In the genomic region with DNA sequence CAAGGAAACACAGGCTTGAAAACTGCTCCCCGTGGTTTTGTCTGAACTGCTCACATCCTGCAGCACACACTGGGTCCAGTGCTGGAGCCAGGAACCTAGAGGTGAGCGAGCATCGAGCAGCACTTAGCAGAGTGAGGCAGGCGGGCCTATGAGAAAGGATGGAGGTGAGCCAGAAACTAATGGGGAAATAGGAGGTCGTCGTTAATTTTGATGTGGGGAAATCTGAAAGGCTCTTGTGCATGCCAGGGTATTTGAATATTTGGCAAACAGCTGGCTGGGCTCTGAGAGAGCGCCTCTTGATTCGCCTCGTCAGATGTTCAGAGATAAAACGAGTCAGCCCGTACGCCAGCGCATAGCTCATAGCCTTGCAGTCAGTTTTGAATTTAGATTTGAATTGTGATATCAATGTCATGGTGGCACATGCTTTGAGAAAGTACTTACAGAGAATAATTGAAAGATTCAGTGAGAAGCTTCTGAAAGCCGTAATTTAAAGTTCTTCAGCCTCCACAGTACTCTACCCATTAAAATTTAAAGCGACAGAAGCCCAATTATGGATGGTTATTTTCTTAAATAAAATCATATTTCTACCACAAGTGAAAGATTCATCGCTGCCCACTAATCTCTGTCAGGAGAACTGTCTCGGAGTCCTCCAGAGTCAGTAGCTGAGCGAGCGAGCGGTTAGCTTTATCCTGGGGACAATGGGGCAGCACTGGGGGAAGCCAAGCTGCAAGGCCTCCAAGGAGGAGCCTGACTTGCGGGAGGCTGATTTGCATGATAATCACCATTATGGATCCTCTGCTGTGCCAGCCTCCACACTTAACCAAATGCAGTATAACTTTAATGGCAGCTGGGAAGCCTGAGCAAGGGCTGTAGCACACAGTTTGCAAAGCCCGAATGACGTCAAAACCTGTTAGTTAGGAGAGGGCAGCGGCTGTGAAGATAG, we compare ENCODE assay signal across 8 mouse cellular contexts.
A peak's percentile ranks its signal among the peaks of the same experiment; 100 is the strongest.
DNase-seq lines count a peak whose midpoint lies in the region; ATAC-seq and TF ChIP-seq lines count a peak whose summit lies in the region.

No protein-coding gene starts in this region.

- peak overlapping the region; percentile 24; the same call in 1 of the 2 replicates for H3K9ac ChIP-seq in hindbrain, embryonic 12.5 days
- peak overlapping the region; percentile 56 for H3K9ac ChIP-seq in midbrain, embryonic 11.5 days (ENCODE audit: low read length)

- peak overlapping the region; percentile 30 for H3K4me3 ChIP-seq in testis, adult 2 months (ENCODE audit: control insufficient read depth, low read depth, low read length)
- peak overlapping the region; percentile 44 for H3K4me3 ChIP-seq in embryonic facial prominence, embryonic 10.5 days
- H3K4me3 ChIP-seq in hindbrain, embryonic 12.5 days, result peak overlapping the region; percentile 15
- H3K4me3 ChIP-seq in midbrain, embryonic 11.5 days (ENCODE audit: low read depth, low read length), result peak overlapping the region; percentile 27

- intact Hi-C loops in left cerebral cortex, postnatal 25 days (cut with DNase I), result loop anchor here (5.0 to 10.0 kb wide), 2 partner anchors 225 to 617 kb away; no protein-coding TSS in a partner anchor

- peak; percentile 95 for ATAC-seq in hindbrain, embryonic 12.5 days (ENCODE audit: low FRiP score)
- peak; percentile 98 for ATAC-seq in midbrain, embryonic 11.5 days (ENCODE audit: low FRiP score)

- H3K36me3 ChIP-seq in testis, adult 2 months (ENCODE audit: control insufficient read depth, insufficient read depth, low read length), result no peaks in the 10 kb centered on the region
- no peaks in the 10 kb centered on the region for H3K36me3 ChIP-seq in embryonic facial prominence, embryonic 10.5 days (replicated peaks)
- H3K36me3 ChIP-seq in hindbrain, embryonic 12.5 days, result no peaks in the 10 kb centered on the region
- no peaks in the 10 kb centered on the region for H3K36me3 ChIP-seq in midbrain, embryonic 11.5 days (ENCODE audit: control insufficient read depth, insufficient read depth, low read length)

- TF ChIP-seq CTCF in testis, adult 2 months (IDR thresholded peaks at IDR 0.05; ENCODE audit: control insufficient read depth, insufficient read depth, insufficient replicate concordance, low read depth, low read length), result no peak

- DNase-seq in testis, postnatal 14 days (ENCODE audit: low spot score), result no peak
- peak; percentile 58 for DNase-seq in embryonic facial prominence, embryonic 10.5 days (ENCODE audit: low spot score)
- DNase-seq in left cerebral cortex, postnatal 25 days (ENCODE audit: low spot score in 2 of 2), result peak; percentile 42 to 61
- DNase-seq in midbrain, embryonic 11.5 days (ENCODE audit: low spot score, missing footprints), result peak; percentile 96
- no peak for DNase-seq in natural killer cell, adult 2 months (ENCODE audit: low spot score in 2 of 2)
- no peak for DNase-seq in ovary, postnatal 14 days (ENCODE audit: low spot score)

- WGBS in embryonic facial prominence, embryonic 10.5 days, result 12% methylated on average over 24 of the region's 24 CpGs
- WGBS in hindbrain, embryonic 12.5 days, result 6% methylated on average over 24 of the region's 24 CpGs
- WGBS in midbrain, embryonic 11.5 days, result 5% methylated on average over 24 of the region's 24 CpGs

- peaks cover 2% of the 10 kb centered on the region for H3K4me1 ChIP-seq in testis, adult 2 months (ENCODE audit: control insufficient read depth, insufficient read depth, low read length)
- peaks cover 22% of the 10 kb centered on the region for H3K4me1 ChIP-seq in embryonic facial prominence, embryonic 10.5 days
- H3K4me1 ChIP-seq in hindbrain, embryonic 12.5 days, result peaks cover 20% of the 10 kb centered on the region
- peaks cover 23% of the 10 kb centered on the region for H3K4me1 ChIP-seq in midbrain, embryonic 11.5 days (ENCODE audit: control insufficient read depth, insufficient read depth, low read length)

- no peaks in the 10 kb centered on the region for H3K27me3 ChIP-seq in testis, adult 2 months (ENCODE audit: control insufficient read depth, insufficient read depth, low read length)
- no peaks in the 10 kb centered on the region for H3K27me3 ChIP-seq in embryonic facial prominence, embryonic 10.5 days (replicated peaks; ENCODE audit: low read depth, poor library complexity, severe bottlenecking)
- no peaks in the 10 kb centered on the region for H3K27me3 ChIP-seq in hindbrain, embryonic 12.5 days
- no peaks in the 10 kb centered on the region; the same call in 1 of the 2 replicates for H3K27me3 ChIP-seq in midbrain, embryonic 11.5 days (ENCODE audit: control insufficient read depth, insufficient read depth, low read length)

- peak overlapping the region; percentile 50 for H3K4me2 ChIP-seq in hindbrain, embryonic 12.5 days (replicated peaks)
- H3K4me2 ChIP-seq in midbrain, embryonic 11.5 days, result peak overlapping the region; percentile 51

- no peaks in the 10 kb centered on the region for H3K9me3 ChIP-seq in embryonic facial prominence, embryonic 10.5 days
- H3K9me3 ChIP-seq in hindbrain, embryonic 12.5 days (replicated peaks), result no peaks in the 10 kb centered on the region
- H3K9me3 ChIP-seq in midbrain, embryonic 11.5 days (ENCODE audit: control insufficient read depth, low read length), result no peaks in the 10 kb centered on the region

- H3K27ac ChIP-seq in testis, adult 2 months (ENCODE audit: control insufficient read depth, insufficient read depth, low read depth, low read length), result no peak overlapping the region
- H3K27ac ChIP-seq in embryonic facial prominence, embryonic 10.5 days (replicated peaks), result peak overlapping the region; percentile 76
- H3K27ac ChIP-seq in hindbrain, embryonic 12.5 days, result peak overlapping the region; percentile 68
- peak overlapping the region; percentile 32 for H3K27ac ChIP-seq in midbrain, embryonic 11.5 days (ENCODE audit: low read depth, low read length)

- TF ChIP-seq POLR2A in testis, adult 2 months (IDR thresholded peaks at IDR 0.05; ENCODE audit: control insufficient read depth, low read depth, low read length), result no peak

Comparison
In these comparisons a context has a peak if more than half of its experiments do, and no peak if none do; other contexts are left out.
1. DNase-seq: peak in embryonic facial prominence, embryonic 10.5 days (single experiment), left cerebral cortex, postnatal 25 days (2 of 2) and midbrain, embryonic 11.5 days (single experiment); none in testis, postnatal 14 days (single experiment), natural killer cell, adult 2 months (0 of 2) and ovary, postnatal 14 days (single experiment).
2. Peak in every context shown above with its lines, with median percentiles within 50 percentile points of each other: H3K4me3 ChIP-seq.